Mouse (Mus musculus): ENCODE measurements around the gene Slc26a1.

Slc26a1 gene

GRCm38 (mm10) chr5:108628891-108629633 is 46.3 kb downstream of the Slc26a1 start:
- DNase-seq (ENCODE audit: extremely low read depth, low read depth, low spot score): no peak

DNA sequence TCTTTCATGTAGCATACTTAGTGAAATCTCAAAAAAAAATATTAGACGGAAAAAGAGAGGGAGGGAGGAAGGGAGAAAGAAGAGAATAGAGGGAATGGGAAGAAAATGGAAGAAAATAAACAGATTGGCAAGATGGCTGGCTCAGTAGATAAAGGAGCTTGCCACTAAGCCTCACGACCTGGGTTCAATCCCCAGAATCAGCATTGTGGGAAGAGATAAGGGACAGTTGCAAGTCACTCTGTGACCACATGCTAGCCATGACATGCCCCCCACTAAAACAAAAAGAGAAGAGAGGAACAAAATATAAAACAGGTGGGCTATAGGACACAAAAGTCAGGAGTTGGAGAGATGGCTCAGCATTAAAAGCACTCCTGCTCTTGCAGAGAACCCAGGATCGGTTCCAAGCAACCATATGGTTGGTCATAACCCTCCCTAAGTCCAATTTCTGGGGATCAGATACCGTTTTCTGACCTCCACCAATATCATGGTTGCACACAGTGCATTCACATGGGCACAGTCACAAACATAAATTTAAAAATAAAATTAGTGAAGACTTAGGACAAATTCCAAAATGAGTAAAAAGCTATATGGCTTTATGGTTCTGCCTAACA is 49.2 kb downstream of the Slc26a1 start:
- DNase-seq (ENCODE audit: extremely low read depth, low read depth, low spot score): no peak

DNA sequence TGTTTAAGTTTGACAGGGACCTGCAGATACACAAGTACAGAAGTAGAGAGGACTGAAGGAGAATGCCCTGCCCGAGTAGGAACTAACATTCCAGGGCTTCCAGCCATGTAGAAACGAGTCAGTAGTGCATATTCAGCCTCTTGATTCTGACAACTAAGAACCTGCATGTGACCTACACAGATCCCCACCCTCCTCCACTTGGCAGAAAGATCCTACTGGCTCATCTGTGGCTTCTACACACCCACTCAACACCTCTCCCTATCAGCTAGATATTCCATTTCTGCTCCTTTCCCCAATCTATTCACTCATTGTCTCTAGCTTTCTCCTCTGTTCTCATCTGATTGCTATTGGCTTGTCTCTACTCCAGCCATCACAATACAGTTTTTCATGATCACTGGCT is 53.5 kb downstream of the Slc26a1 start:
- no peak for DNase-seq (ENCODE audit: extremely low read depth, low read depth, low spot score)

All from fat pad, adult 2 months (tissue).